Mouse (Mus musculus) lung, embryonic 14.5 days (tissue): ENCODE data around the gene Lmx1b. TPM values are rescaled to one million over a fixed set of nuclear protein-coding genes. Genes with fewer than 3 reads are reported as not detected.

Experiments used
- ATAC-seq: fragments of 200-750 bp; cut with Nextera tagmentation; 2 replicates; pipeline ENCODE4 v1.8.0; 2017; ENCODE audit warnings: mild to moderate bottlenecking, moderate TSS enrichment, moderate library complexity; ENCODE audit not compliant: insufficient read depth
- DNase-seq: peaks from one replicate; pipeline ENCODE4 v3.0.0-alpha.2; 2015
- H3K27ac ChIP-seq: fragments of 300-500 bp; sonication (generic); 2 replicates; pipeline ENCODE4 v1.5.1; 2014; ENCODE audit warnings: low read depth, mild to moderate bottlenecking, moderate library complexity
- H3K27me3 ChIP-seq: fragments of 300-500 bp; sonication (generic); 2 replicates; pipeline ENCODE4 v1.6.1; 2014; ENCODE audit warnings: low read length, control low read depth; ENCODE audit not compliant: insufficient read depth
- H3K36me3 ChIP-seq: fragments of 300-500 bp; sonication (generic); 2 replicates; pipeline ENCODE4 v1.6.1; 2014; ENCODE audit warnings: control low read depth; ENCODE audit not compliant: insufficient read depth
- H3K4me1 ChIP-seq: fragments of 300-500 bp; sonication (generic); 2 replicates; pipeline ENCODE4 v1.6.1; 2014; ENCODE audit warnings: antibody characterized with exemption, control low read depth; ENCODE audit not compliant: insufficient read depth
- H3K4me2 ChIP-seq: fragments of 300-500 bp; sonication (generic); 2 replicates; pipeline ENCODE4 v1.6.1; 2014; ENCODE audit warnings: mild to moderate bottlenecking
- H3K4me3 ChIP-seq: fragments of 300-500 bp; sonication (generic); 2 replicates; pipeline ENCODE4 v1.5.1; 2014; ENCODE audit warnings: low read depth, low read length
- H3K9ac ChIP-seq: fragments of 300-500 bp; sonication (generic); 2 replicates; pipeline ENCODE4 v1.6.1; 2014
- H3K9me3 ChIP-seq: fragments of 300-500 bp; sonication (generic); 2 replicates; pipeline ENCODE4 v1.6.1; 2016; ENCODE audit warnings: low read depth, low read length, control low read depth
- CTCF ChIP-seq: IDR thresholded peaks from 2 replicates; pipeline ENCODE4 v1.5.1; 2016; ENCODE audit warnings: antibody characterized with exemption, low read depth
- WGBS: fragments of 180-500 bp; shearing (Covaris S2); extraction: QIAGEN DNeasy Blood & Tissue Kit; methylation state at CpG from one replicate; pipeline ENCODE4 v1.1.7; 2014; 5-methylcytosine and 5-hydroxymethylcytosine counted together
- polyA plus RNA-seq: library from polyadenylated mRNA; unstranded; fragments of >200 nt; fragmentation: Nextera tagmentation; extraction: Ambion mirVana; gene quantifications from 2 replicates; pipeline ENCODE4 v1.2.1, GENCODE M21; 2014

Lmx1b gene
- polyA plus RNA-seq, 1 experiment from 2014 or later = 0.09 TPM

DNA sequence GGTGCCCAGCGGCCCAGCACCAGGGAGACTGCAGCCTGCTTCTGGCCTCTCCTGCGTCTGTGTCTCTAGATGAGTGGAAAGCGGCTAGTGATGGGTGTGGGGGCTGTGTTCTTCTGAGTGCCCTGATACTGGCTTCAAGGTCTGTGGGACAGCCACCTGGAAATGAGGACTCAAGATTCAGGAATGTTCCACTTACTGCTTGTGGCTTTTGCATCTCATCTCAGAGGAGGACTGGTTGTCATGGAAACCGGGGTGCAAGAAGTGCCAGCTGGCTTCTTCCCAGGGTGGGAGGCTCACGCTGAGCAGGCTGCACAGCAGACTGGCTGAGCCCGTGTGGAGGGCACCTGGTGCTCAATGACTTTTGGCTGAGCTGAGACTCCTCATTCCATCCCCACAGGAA, 93.4 kb downstream of the Lmx1b start:
- WGBS = 13% methylated on average over 6 of the region's 6 CpGs
- Histone ChIP-seq H3K4me1 (peaks cover 11% of the 10 kb centered on the region), H3K36me3 (no peaks in the 10 kb centered on the region), H3K4me2 (peak overlapping the region; percentile 28; the same call in 1 of the 2 replicates), H3K9ac (no peak overlapping the region), H3K27me3 (peaks cover 27% of the 10 kb centered on the region), H3K9me3 (no peaks in the 10 kb centered on the region), H3K27ac (peak overlapping the region; percentile 48; the same call in 1 of the 2 replicates), H3K4me3 (no peak overlapping the region)
- no peak for TF ChIP-seq CTCF
- DNase-seq (peak; percentile 97), ATAC-seq (peak; percentile 79)

DNA sequence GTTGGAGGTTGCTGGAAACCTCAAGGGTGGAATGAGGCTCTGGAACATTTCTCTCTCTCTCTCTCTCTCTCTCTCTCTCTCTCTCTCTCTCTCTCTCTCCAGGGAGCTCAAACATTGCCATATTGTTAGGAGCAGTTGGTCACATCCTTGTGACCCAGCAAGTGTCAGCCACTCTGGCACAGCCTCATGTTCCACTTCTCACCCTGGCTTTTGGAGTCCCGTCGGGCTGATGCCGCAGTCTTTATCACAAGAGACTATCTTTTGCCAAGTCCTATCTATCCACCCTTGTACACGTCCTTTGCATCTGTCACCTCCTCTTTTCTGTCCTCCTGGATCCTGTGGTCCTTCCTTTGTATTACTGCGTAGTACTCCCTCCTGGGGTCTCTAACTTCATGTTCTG, 94.3 kb downstream of the Lmx1b start:
- H3K9ac ChIP-seq = no peak overlapping the region
- H3K4me3 ChIP-seq = no peak overlapping the region
- peaks cover 11% of the 10 kb centered on the region for H3K4me1 ChIP-seq
- WGBS = 82% methylated on average over 5 of the region's 5 CpGs
- DNase-seq = no peak
- TF ChIP-seq CTCF = no peak
- H3K27ac ChIP-seq = no peak overlapping the region
- no peaks in the 10 kb centered on the region for H3K36me3 ChIP-seq
- H3K9me3 ChIP-seq = no peaks in the 10 kb centered on the region
- peaks cover 31% of the 10 kb centered on the region for H3K27me3 ChIP-seq
- ATAC-seq = no peak
- no peak overlapping the region for H3K4me2 ChIP-seq

GRCm38 (mm10) chr2:33544781-33545566, 95.3 kb downstream of the Lmx1b start:
- Histone ChIP-seq H3K9me3 (no peaks in the 10 kb centered on the region), H3K27ac (no peak overlapping the region), H3K4me3 (peak overlapping the region; percentile 44), H3K27me3 (peaks cover 31% of the 10 kb centered on the region), H3K36me3 (no peaks in the 10 kb centered on the region), H3K4me1 (peaks cover 11% of the 10 kb centered on the region), H3K4me2 (peak overlapping the region; percentile 87), H3K9ac (no peak overlapping the region)
- no peak for TF ChIP-seq CTCF
- DNase-seq (no peak), ATAC-seq (0 out of 2 replicates have a peak, but pooled peaks have one; percentile 7)
- 21% methylated on average over 16 of the region's 16 CpGs for WGBS

DNA sequence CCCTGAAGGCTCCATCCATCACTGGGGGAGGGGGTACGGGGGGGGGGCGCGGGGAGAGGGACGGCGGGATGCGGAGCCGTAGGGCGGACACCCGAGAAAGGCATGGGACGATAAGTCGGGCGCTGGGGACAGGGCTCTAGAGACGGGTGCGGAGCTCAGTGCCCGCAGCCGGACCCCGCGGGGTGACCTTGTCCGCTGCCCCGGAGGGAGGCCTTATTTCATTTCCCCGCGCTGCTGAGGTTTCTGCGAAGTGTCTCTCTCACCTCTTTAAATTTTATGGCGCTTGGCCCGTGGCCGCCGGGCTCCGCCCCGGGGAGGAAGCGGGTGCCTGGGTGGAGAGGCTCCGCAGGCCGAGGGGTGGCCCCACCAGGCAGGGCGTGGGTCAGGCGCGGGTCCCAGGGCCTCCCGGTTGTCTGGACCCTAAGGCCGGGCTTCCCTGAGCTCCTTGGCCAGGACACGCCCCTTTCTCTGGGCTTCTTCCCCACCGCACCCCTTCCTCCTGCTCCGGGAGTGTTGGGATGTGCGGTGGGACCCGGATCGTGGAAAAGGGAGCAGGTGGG, 96.0 kb downstream of the Lmx1b start:
- peak; percentile 23; the same call in 1 of the 2 replicates for ATAC-seq
- WGBS = 1% methylated on average over 41 of the region's 43 CpGs
- peak overlapping the region; percentile 48 for H3K9ac ChIP-seq
- no peaks in the 10 kb centered on the region for H3K36me3 ChIP-seq
- H3K4me3 ChIP-seq = peak overlapping the region; percentile 44
- H3K4me2 ChIP-seq = peak overlapping the region; percentile 87
- peaks cover 31% of the 10 kb centered on the region for H3K27me3 ChIP-seq
- no peak overlapping the region for H3K27ac ChIP-seq
- H3K9me3 ChIP-seq = no peaks in the 10 kb centered on the region
- DNase-seq = peak; percentile 44
- peaks cover 11% of the 10 kb centered on the region for H3K4me1 ChIP-seq
- no peak for TF ChIP-seq CTCF

GRCm38 (mm10) chr2:33543429-33544202, 96.7 kb downstream of the Lmx1b start:
- no peak for TF ChIP-seq CTCF
- H3K4me2 ChIP-seq = peak overlapping the region; percentile 87
- 1% methylated on average over 37 of the region's 38 CpGs for WGBS
- peak; percentile 60 for ATAC-seq
- no peak overlapping the region for H3K27ac ChIP-seq
- peaks cover 11% of the 10 kb centered on the region for H3K4me1 ChIP-seq
- H3K9me3 ChIP-seq = no peaks in the 10 kb centered on the region
- peak overlapping the region; percentile 44 for H3K4me3 ChIP-seq
- H3K27me3 ChIP-seq = peaks cover 34% of the 10 kb centered on the region
- no peaks in the 10 kb centered on the region for H3K36me3 ChIP-seq
- DNase-seq = peak; percentile 67
- H3K9ac ChIP-seq = peak overlapping the region; percentile 48

DNA sequence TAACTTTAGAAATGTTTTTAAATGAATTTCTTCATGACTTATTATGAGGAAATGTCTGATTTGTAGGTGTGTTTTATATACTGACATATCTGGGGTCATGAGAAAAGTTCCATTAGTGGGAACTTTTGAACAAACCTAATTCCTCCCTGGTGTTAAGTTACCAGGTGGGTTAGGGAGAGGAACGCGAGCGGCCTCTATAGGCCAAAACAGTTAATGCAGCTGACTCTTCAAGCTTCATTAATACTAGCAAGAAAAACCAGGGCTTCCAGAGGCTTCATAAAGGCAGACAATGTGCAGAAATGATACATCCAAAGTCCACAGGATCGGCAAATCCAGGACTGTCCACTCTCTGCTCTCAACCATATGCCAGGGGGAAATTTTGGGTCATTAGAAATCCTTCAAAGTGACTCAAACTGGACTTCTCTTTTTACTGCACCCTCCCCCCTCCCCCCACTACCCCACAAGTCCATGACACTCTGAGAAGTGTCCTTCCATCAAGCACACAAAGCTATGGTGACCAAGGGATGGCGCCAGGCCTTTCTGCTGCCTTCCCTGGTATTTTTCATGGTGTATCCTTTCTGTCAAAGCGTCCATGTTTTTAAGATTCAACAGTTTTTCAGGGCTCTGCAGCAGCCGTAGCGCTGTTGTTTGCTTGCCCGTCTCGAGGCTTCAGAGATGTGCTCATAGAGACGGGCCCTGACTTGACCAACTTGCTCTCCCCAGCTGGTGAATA, 97.4 kb downstream of the Lmx1b start:
- Histone ChIP-seq H3K36me3 (no peaks in the 10 kb centered on the region), H3K4me1 (peaks cover 11% of the 10 kb centered on the region), H3K9me3 (no peaks in the 10 kb centered on the region), H3K27me3 (peaks cover 35% of the 10 kb centered on the region), H3K4me3 (no peak overlapping the region), H3K9ac (no peak overlapping the region), H3K27ac (no peak overlapping the region), H3K4me2 (0 out of 2 replicates have a peak overlapping the region, but pooled peaks have one; percentile 87)
- WGBS = 3% methylated on average over 11 of the region's 11 CpGs
- ATAC-seq (no peak), DNase-seq (peak; percentile 88)
- TF ChIP-seq CTCF = peak; percentile 79
